Mouse (Mus musculus) hindbrain, embryonic 12.5 days (tissue): ENCODE data around the gene Rab3a. TPM values are rescaled to one million over a fixed set of nuclear protein-coding genes. Genes with fewer than 3 reads are reported as not detected.

Experiments
- ATAC-seq: fragments of 200-750 bp; cut with Nextera tagmentation; 2 replicates; pipeline ENCODE4 v1.8.0; 2017; ENCODE audit warnings: moderate TSS enrichment; ENCODE audit not compliant: low FRiP score
- H3K27ac ChIP-seq: fragments of 300-500 bp; sonication (generic); 2 replicates; pipeline ENCODE4 v1.5.1; 2016; ENCODE audit warnings: mild to moderate bottlenecking
- H3K27me3 ChIP-seq: fragments of 300-500 bp; sonication (generic); 2 replicates; pipeline ENCODE4 v1.6.1; 2016; ENCODE audit warnings: mild to moderate bottlenecking
- H3K36me3 ChIP-seq: fragments of 300-500 bp; sonication (generic); 2 replicates; pipeline ENCODE4 v1.6.1; 2016; ENCODE audit warnings: mild to moderate bottlenecking
- H3K4me1 ChIP-seq: fragments of 300-500 bp; sonication (generic); 2 replicates; pipeline ENCODE4 v1.6.1; 2016
- H3K4me2 ChIP-seq: fragments of 300-500 bp; sonication (generic); replicated peaks from 2 replicates; pipeline ENCODE4 v1.6.1; 2016; ENCODE audit warnings: mild to moderate bottlenecking
- H3K4me3 ChIP-seq: fragments of 300-500 bp; sonication (generic); 2 replicates; pipeline ENCODE4 v1.5.1; 2016; ENCODE audit warnings: mild to moderate bottlenecking
- H3K9ac ChIP-seq: fragments of 300-500 bp; sonication (generic); 2 replicates; pipeline ENCODE4 v1.6.1; 2016; ENCODE audit warnings: mild to moderate bottlenecking, moderate library complexity
- H3K9me3 ChIP-seq: fragments of 300-500 bp; sonication (generic); replicated peaks from 2 replicates; pipeline ENCODE4 v1.6.1; 2016; ENCODE audit warnings: mild to moderate bottlenecking
- WGBS: fragments of 180-500 bp; shearing (Covaris S2); methylation state at CpG from one replicate; pipeline ENCODE4 v1.1.7; 2016; 5-methylcytosine and 5-hydroxymethylcytosine counted together
- polyA plus RNA-seq: library from polyadenylated mRNA; unstranded; fragments of >200 nt; fragmentation: Nextera tagmentation; extraction: Ambion mirVana; gene quantifications from 2 replicates; pipeline ENCODE4 v1.2.1, GENCODE M21; 2016

Rab3a gene
- polyA plus RNA-seq, 1 experiment from 2014 or later: 126 TPM

- no peaks in the 10 kb centered on the region for H3K36me3 ChIP-seq
- peak overlapping the region; percentile 27; the same call in 1 of the 2 replicates for H3K9ac ChIP-seq
- H3K4me2 ChIP-seq: peak overlapping the region; percentile 52
- H3K27ac ChIP-seq: no peak overlapping the region
- H3K27me3 ChIP-seq: peaks cover 82% of the 10 kb centered on the region
- 0 out of 2 replicates have a peak, but pooled peaks have one; percentile 17 for ATAC-seq
- no peaks in the 10 kb centered on the region for H3K9me3 ChIP-seq
- 4% methylated on average over 48 of the region's 48 CpGs for WGBS
- H3K4me1 ChIP-seq: peaks cover 19% of the 10 kb centered on the region
- peak overlapping the region; percentile 29 for H3K4me3 ChIP-seq
Observed at GRCm38 (mm10) chr8:70743656-70744590, 10.6 kb upstream of the Rab3a start.

GRCm38 (mm10) chr8:70744806-70745205 lies 9.7 kb upstream of the Rab3a start:
- WGBS: 54% methylated on average over 11 of the region's 11 CpGs
- peaks cover 19% of the 10 kb centered on the region for H3K4me1 ChIP-seq
- no peak overlapping the region for H3K4me3 ChIP-seq
- H3K27me3 ChIP-seq: peaks cover 84% of the 10 kb centered on the region
- no peaks in the 10 kb centered on the region for H3K36me3 ChIP-seq
- no peaks in the 10 kb centered on the region for H3K9me3 ChIP-seq
- ATAC-seq: no peak
- H3K9ac ChIP-seq: no peak overlapping the region
- H3K4me2 ChIP-seq: no peak overlapping the region; the same call in 1 of the 2 replicates
- H3K27ac ChIP-seq: no peak overlapping the region

- H3K36me3 ChIP-seq: no peaks in the 10 kb centered on the region
- 53% methylated on average over 19 of the region's 19 CpGs for WGBS
- H3K4me1 ChIP-seq: peaks cover 19% of the 10 kb centered on the region
- ATAC-seq: no peak
- H3K27ac ChIP-seq: no peak overlapping the region
- H3K4me2 ChIP-seq: no peak overlapping the region
- H3K9me3 ChIP-seq: no peaks in the 10 kb centered on the region
- H3K9ac ChIP-seq: no peak overlapping the region
- no peak overlapping the region for H3K4me3 ChIP-seq
- H3K27me3 ChIP-seq: peaks cover 82% of the 10 kb centered on the region
Observed at GRCm38 (mm10) chr8:70745691-70746220, 8.7 kb upstream of the Rab3a start.

DNA sequence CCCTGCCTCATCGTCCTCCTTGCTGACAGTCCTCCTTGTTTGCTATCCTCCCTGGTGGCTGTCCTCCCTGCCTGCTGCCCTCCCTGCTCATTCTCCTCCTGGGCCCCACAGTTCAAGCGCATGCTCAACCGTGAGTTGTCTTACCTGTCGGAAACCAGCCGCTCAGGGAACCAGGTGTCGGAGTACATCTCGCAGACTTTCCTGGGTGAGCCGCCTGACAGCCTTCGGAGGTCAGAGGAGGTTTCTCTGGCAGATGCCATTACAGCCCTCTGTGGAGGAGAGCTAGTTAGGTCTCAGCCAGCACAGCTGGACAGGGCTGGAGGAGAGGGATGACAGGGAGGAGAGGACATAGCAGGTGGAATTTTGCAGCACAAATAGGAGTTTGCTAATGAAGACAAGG lies 7.8 kb upstream of the Rab3a start:
- H3K4me1 ChIP-seq: peaks cover 19% of the 10 kb centered on the region
- H3K9ac ChIP-seq: no peak overlapping the region
- no peak overlapping the region for H3K4me3 ChIP-seq
- no peaks in the 10 kb centered on the region for H3K9me3 ChIP-seq
- peaks cover 75% of the 10 kb centered on the region for H3K27me3 ChIP-seq
- no peak for ATAC-seq
- no peak overlapping the region for H3K4me2 ChIP-seq
- no peaks in the 10 kb centered on the region for H3K36me3 ChIP-seq
- 72% methylated on average over 9 of the region's 9 CpGs for WGBS
- H3K27ac ChIP-seq: no peak overlapping the region

GRCm38 (mm10) chr8:70747211-70747890 lies 7.1 kb upstream of the Rab3a start:
- H3K27ac ChIP-seq: no peak overlapping the region
- H3K27me3 ChIP-seq: peaks cover 68% of the 10 kb centered on the region
- no peaks in the 10 kb centered on the region for H3K36me3 ChIP-seq
- ATAC-seq: no peak
- no peaks in the 10 kb centered on the region for H3K9me3 ChIP-seq
- H3K4me1 ChIP-seq: peaks cover 19% of the 10 kb centered on the region
- 84% methylated on average over 18 of the region's 18 CpGs for WGBS
- no peak overlapping the region for H3K4me3 ChIP-seq
- H3K9ac ChIP-seq: no peak overlapping the region
- H3K4me2 ChIP-seq: no peak overlapping the region

- Histone ChIP-seq H3K9ac (no peak overlapping the region), H3K36me3 (no peaks in the 10 kb centered on the region), H3K4me2 (no peak overlapping the region), H3K9me3 (no peaks in the 10 kb centered on the region), H3K4me3 (no peak overlapping the region), H3K27me3 (peaks cover 57% of the 10 kb centered on the region), H3K27ac (no peak overlapping the region), H3K4me1 (peaks cover 17% of the 10 kb centered on the region)
- ATAC-seq: no peak
- 85% methylated on average over 23 of the region's 23 CpGs for WGBS
Observed at GRCm38 (mm10) chr8:70748246-70749096, 6.0 kb upstream of the Rab3a start.

GRCm38 (mm10) chr8:70749097-70749674 lies 5.3 kb upstream of the Rab3a start:
- Histone ChIP-seq H3K4me2 (no peak overlapping the region), H3K9me3 (no peaks in the 10 kb centered on the region), H3K36me3 (no peaks in the 10 kb centered on the region), H3K9ac (no peak overlapping the region), H3K27ac (no peak overlapping the region), H3K4me1 (peaks cover 10% of the 10 kb centered on the region), H3K4me3 (no peak overlapping the region), H3K27me3 (peaks cover 50% of the 10 kb centered on the region)
- 81% methylated on average over 19 of the region's 19 CpGs for WGBS
- ATAC-seq: no peak

DNA sequence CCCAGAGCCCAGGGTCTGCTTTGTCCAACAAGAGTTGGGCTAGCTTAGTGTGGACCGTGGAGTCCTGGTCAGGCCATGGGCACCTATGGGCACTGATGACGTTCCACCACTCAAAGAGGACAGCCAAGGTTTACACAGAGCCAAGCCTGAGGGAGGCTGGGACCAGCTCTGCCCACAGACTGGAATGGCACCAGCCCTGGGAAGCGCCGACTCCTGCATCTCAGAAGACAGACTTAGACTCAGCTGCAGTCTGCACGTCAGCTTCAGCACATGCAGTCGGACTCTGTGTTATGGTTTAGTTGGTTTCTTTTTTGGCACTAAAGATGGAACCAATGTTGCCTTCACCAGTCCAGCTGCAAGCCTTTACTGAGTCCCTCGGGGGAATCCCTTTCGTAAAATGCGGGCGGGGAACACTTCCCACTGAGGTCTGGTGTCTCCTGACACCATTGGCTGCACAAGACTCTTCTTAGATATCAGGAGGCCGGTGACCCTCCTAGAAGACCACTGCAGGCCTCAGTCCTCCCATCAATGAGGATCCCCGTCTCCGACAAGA lies 4.3 kb upstream of the Rab3a start:
- Histone ChIP-seq H3K27ac (no peak overlapping the region), H3K4me2 (no peak overlapping the region), H3K27me3 (peaks cover 40% of the 10 kb centered on the region), H3K4me1 (peaks cover 11% of the 10 kb centered on the region), H3K4me3 (no peak overlapping the region), H3K36me3 (no peaks in the 10 kb centered on the region), H3K9me3 (no peaks in the 10 kb centered on the region), H3K9ac (no peak overlapping the region)
- 81% methylated on average over 13 of the region's 13 CpGs for WGBS
- ATAC-seq: no peak

- no peak for ATAC-seq
- 31% methylated on average over 11 of the region's 11 CpGs for WGBS
- H3K27ac ChIP-seq: no peak overlapping the region
Observed at GRCm38 (mm10) chr8:70752000-70752764, 2.3 kb upstream of the Rab3a start.

GRCm38 (mm10) chr8:70753151-70753550 lies 1.3 kb upstream of the Rab3a start:
- H3K27ac ChIP-seq: no peak overlapping the region
- H3K9ac ChIP-seq: 0 out of 2 replicates have a peak overlapping the region, but pooled peaks have one; percentile 38
- WGBS: 37% methylated on average over 21 of the region's 21 CpGs

More at GRCm38 (mm10) chr8:70752000-70752764, 2.3 kb upstream of the Rab3a start:
- Histone ChIP-seq H3K9me3 (no peaks in the 10 kb centered on the region), H3K9ac (no peak overlapping the region), H3K4me3 (no peak overlapping the region), H3K27me3 (peaks cover 20% of the 10 kb centered on the region), H3K4me2 (peak overlapping the region; percentile 17; the same call in 1 of the 2 replicates), H3K36me3 (peaks cover 11% of the 10 kb centered on the region), H3K4me1 (peaks cover 22% of the 10 kb centered on the region)

More at GRCm38 (mm10) chr8:70753151-70753550, 1.3 kb upstream of the Rab3a start:
- no peak for ATAC-seq
- peaks cover 28% of the 10 kb centered on the region for H3K4me1 ChIP-seq
- peak overlapping the region; percentile 17; the same call in 1 of the 2 replicates for H3K4me2 ChIP-seq
- peaks cover 10% of the 10 kb centered on the region; the same call in 1 of the 2 replicates for H3K27me3 ChIP-seq
- no peak overlapping the region; the same call in 1 of the 2 replicates for H3K4me3 ChIP-seq
- H3K36me3 ChIP-seq: peaks cover 17% of the 10 kb centered on the region
- H3K9me3 ChIP-seq: no peaks in the 10 kb centered on the region
